Mouse (Mus musculus): ENCODE results near the gene Rapgef2.

- TF ChIP-seq CTCF (IDR thresholded peaks at IDR 0.05; ENCODE audit: control insufficient read depth, insufficient read depth, low read length) (no peak), POLR2A (IDR thresholded peaks at IDR 0.05; ENCODE audit: borderline replicate concordance, control insufficient read depth, low read depth, low read length) (no peak)
These were observed 246.5 kb downstream of the Rapgef2 start for GRCm38 (mm10) chr3:79039666-79040450.
